Mouse (Mus musculus) brain, embryonic 14.5 days (tissue): ENCODE data around the gene Celf2. TPM values are rescaled to one million over a fixed set of nuclear protein-coding genes. Genes with fewer than 3 reads are reported as not detected.

ENCODE experiments used
- DNase-seq: peaks from one replicate; pipeline ENCODE4 v3.0.0-alpha.2; 2011; ENCODE audit warnings: low read depth
- CTCF ChIP-seq: fragments of 200-500 bp; IDR thresholded peaks from 2 replicates; pipeline ENCODE4 v1.5.1; 2012; ENCODE audit warnings: inconsistent platforms, mild to moderate bottlenecking, moderate library complexity, borderline replicate concordance; ENCODE audit not compliant: insufficient read depth, insufficient read length; ENCODE audit errors: extremely low read depth
- POLR2A ChIP-seq: fragments of 200-500 bp; IDR thresholded peaks from 2 replicates; pipeline ENCODE4 v1.6.1; 2012; ENCODE audit warnings: mild to moderate bottlenecking, inconsistent platforms, borderline replicate concordance; ENCODE audit not compliant: poor library complexity, insufficient read depth, insufficient read length, severe bottlenecking; ENCODE audit errors: extremely low read depth
- polyA plus RNA-seq: library from polyadenylated mRNA; depleted of rRNA; stranded (reverse); fragments of >200 nt; gene quantifications from 2 replicates; pipeline ENCODE4 v1.2.3, GENCODE M21; 2012

The Celf2 gene
- polyA plus RNA-seq, 1 experiment: 161 TPM

GRCm38 (mm10) chr2:6549251-6549650 lies 960.1 kb downstream of the Celf2 start:
- TF ChIP-seq CTCF: no peak
- TF ChIP-seq POLR2A: no peak
- no peak for DNase-seq

GRCm38 (mm10) chr2:6547139-6547664 lies 962.2 kb downstream of the Celf2 start:
- no peak for TF ChIP-seq CTCF
- TF ChIP-seq POLR2A: no peak
- DNase-seq: peak; percentile 73

- TF ChIP-seq CTCF (no peak), POLR2A (no peak)
- DNase-seq: peak; percentile 55
Measured at GRCm38 (mm10) chr2:6546462-6547138, 962.8 kb downstream of the Celf2 start.

GRCm38 (mm10) chr2:6545127-6545931 lies 964.0 kb downstream of the Celf2 start:
- TF ChIP-seq CTCF (no peak), POLR2A (no peak)
- peak; percentile 53 for DNase-seq

- TF ChIP-seq CTCF (no peak), POLR2A (no peak)
- no peak for DNase-seq
Measured at GRCm38 (mm10) chr2:6543650-6544049, 965.7 kb downstream of the Celf2 start.

GRCm38 (mm10) chr2:6542556-6543180 lies 966.7 kb downstream of the Celf2 start:
- TF ChIP-seq POLR2A: no peak
- no peak for TF ChIP-seq CTCF

GRCm38 (mm10) chr2:6540825-6541224 lies 968.5 kb downstream of the Celf2 start:
- no peak for TF ChIP-seq POLR2A
- no peak for TF ChIP-seq CTCF
- no peak for DNase-seq

More at GRCm38 (mm10) chr2:6542556-6543180, 966.7 kb downstream of the Celf2 start:
- DNase-seq: no peak

GRCm38 (mm10) chr2:6540092-6540491 lies 969.3 kb downstream of the Celf2 start:
- TF ChIP-seq POLR2A: no peak
- no peak for TF ChIP-seq CTCF
- DNase-seq: peak; percentile 72

GRCm38 (mm10) chr2:6538500-6538899 lies 970.9 kb downstream of the Celf2 start:
- DNase-seq: no peak

GRCm38 (mm10) chr2:6538031-6538430 lies 971.3 kb downstream of the Celf2 start:
- DNase-seq: no peak
- TF ChIP-seq POLR2A: no peak

More at GRCm38 (mm10) chr2:6538500-6538899, 970.9 kb downstream of the Celf2 start:
- TF ChIP-seq CTCF: no peak
- TF ChIP-seq POLR2A: no peak

GRCm38 (mm10) chr2:6537326-6537725 lies 972.0 kb downstream of the Celf2 start:
- no peak for DNase-seq
- TF ChIP-seq CTCF: no peak
- no peak for TF ChIP-seq POLR2A
